Mouse (Mus musculus) megakaryocyte progenitor cell, adult 5-6 weeks (primary cell): ENCODE measurements around the gene Igsf21. TPM values are rescaled to one million over a fixed set of nuclear protein-coding genes. Genes with fewer than 3 reads are reported as not detected.

Experiments
- ATAC-seq: replicated peaks from 2 replicates; pipeline ENCODE4 v1.8.0; 2016; ENCODE audit warnings: mild to moderate bottlenecking, moderate TSS enrichment, inconsistent platforms; ENCODE audit not compliant: poor library complexity
- total RNA-seq, 2 experiments: library from RNA; stranded (forward) in 1 of 2; stranded (reverse) in 1 of 2; fragments of 157-497, 149-512 nt in 1 of 2; fragments of 200-1000 nt in 1 of 2; gene quantifications; 2 replicates each; pipeline versions ENCODE4 v1.2.3 to v1.2.4; 2015 to 2017

The Igsf21 gene
- total RNA-seq, 2 experiments from 2014 or later: not detected

DNA sequence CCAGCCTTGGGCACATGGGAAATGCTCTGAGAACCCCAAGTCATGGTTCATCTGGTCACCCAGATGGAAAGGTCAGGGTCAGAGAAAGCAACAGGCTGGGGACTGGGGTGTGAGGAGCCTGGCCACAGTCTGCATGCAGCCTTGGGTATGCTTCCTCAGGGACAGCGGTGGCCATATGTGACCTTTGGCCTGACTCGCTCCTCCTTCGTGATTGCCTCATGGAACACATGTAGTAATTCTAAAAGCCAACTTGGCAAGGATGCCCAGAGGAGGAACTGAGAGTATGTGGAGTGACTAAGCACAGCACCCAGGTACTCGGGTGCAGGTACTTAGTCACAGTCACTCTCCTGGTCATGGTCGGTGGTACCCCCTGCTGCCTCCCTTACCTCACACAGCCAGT lies 245.7 kb downstream of the Igsf21 start:
- no peak for ATAC-seq

GRCm38 (mm10) chr4:139999033-139999432 lies 247.6 kb downstream of the Igsf21 start:
- no peak for ATAC-seq

DNA sequence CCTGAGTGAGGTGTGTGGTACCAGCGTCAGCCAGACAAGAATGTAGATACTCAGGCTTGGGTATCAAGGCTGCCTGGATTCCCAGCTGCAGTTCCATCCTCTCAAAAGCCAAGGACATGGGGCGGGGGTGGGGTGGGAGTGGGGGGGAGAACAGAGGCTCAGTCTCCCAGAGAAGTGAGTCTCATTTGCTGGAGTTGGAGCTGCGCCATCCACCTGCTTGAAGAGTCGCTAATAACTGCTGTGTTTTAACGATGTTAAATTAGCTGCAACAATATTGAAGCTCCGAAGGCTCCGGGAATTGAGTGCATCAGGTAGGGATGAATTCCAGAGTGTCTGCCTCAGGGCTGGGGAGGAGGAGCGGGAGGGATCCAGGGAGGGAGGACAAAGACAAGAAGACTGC lies 250.9 kb downstream of the Igsf21 start:
- no peak for ATAC-seq

GRCm38 (mm10) chr4:139993111-139993755 lies 253.4 kb downstream of the Igsf21 start:
- ATAC-seq: no peak

GRCm38 (mm10) chr4:139986913-139987312 lies 259.7 kb downstream of the Igsf21 start:
- no peak for ATAC-seq

GRCm38 (mm10) chr4:139978716-139979115 lies 267.9 kb downstream of the Igsf21 start:
- ATAC-seq: no peak

DNA sequence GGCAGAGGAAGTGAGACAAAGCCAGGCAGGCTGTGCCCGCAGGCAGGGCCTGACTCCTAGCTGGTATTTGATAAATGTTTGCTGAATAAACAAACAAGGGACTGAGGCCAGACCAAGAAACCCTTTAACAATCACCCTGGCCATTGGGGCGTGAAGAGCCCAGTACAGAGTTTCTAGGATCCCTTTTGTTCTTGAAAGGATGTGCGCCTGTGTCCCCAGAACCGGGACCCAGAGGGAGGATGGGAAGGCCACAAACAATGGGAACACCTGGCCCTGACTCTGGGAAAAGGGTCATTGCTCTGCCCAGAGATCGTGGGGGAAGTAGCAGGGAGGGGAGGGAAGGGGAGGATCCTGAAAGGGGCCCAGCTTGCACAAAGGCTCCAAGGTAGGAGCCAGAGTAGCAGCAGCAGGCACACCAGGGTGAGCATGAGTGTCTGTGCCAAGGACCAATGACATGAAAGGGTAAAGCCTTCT lies 269.2 kb downstream of the Igsf21 start:
- ATAC-seq: no peak
